Mouse (Mus musculus) heart, adult 9 months (tissue): ENCODE data around the gene Clca4b.
"Not testable (repeated sequence)": the region's sequence is repeated elsewhere in the genome, so short reads cannot be mapped to it uniquely, and the experiment has no call there.

Source experiments
- DNase-seq, 2 experiments: peaks; one replicate each; pipeline ENCODE4 v3.0.0; 2022; ENCODE audit warnings: low spot score in 2 of 2

Clca4b gene

GRCm38 (mm10) chr3:144932335-144932734 is at the start of gene Clca4b:
Gene Clca4b (minus strand): TSS chr3:144932529.
- no peak for DNase-seq

DNA sequence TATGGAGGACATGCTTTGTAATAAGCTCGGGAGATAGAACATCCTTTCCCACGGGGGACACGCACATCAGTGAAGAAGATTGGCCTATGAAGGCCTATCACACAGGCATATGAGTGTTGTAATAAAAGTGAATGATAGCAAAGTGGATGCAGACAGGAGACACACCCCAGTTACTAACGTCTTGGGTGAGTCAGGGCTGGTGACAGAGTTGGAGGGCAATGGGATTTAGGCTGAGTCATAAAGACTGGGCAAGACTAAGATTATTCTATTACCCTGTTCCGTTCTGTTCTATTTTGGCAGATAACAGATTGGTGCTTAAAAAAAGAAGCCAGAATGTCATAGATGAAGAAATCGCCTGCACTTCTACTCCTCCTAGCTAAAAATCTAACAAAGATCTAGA is 48.2 kb upstream of the Clca4b start:
- DNase-seq: no peak

DNA sequence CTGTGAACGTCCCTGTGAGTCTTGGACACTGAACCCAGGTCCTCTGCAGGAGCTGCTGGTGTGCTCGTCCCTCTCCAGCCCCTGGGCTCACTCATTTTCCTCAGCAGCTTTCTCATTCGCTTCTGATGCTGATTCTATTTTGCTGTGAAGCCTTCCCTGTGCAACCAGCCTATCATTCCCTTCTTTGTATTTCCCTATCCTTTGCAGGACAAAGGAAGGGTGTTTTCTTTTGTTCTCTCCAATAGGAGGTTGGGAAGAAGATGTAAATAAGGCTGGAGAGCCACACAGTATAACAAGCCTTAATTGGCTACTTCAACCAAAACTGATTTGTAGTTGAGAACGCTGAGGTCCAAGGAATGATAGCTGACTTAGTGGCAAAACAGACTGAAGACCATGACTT is 45.3 kb upstream of the Clca4b start:
- DNase-seq: no peak

GRCm38 (mm10) chr3:144976091-144976490 is 43.8 kb upstream of the Clca4b start:
- DNase-seq: no peak

DNA sequence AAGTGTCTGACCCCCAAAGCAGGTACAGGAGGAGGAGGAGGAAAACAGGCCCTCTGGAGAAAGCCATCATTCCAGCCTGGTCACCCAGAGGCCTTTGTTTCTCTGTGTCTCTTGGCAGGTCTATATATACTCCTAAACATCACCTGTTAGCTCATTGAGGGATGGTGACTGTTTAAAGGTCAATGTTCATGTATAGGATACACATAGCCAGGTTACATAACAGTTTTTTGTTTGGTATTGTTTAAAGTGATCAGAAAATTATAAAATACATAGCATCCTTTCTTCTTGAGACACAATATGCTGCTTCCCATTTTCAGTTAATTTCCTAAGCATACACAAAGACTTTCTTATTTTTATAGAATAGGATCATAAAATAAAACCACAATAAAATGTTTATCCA is 42.6 kb upstream of the Clca4b start, which contains the start of gene Clca4a:
Clca4a (minus strand) TSS at position 101 of the 400 bp plus-strand sequence.
- no peak for DNase-seq

GRCm38 (mm10) chr3:144971553-144972270 is 39.4 kb upstream of the Clca4b start:
- DNase-seq: no peak

DNA sequence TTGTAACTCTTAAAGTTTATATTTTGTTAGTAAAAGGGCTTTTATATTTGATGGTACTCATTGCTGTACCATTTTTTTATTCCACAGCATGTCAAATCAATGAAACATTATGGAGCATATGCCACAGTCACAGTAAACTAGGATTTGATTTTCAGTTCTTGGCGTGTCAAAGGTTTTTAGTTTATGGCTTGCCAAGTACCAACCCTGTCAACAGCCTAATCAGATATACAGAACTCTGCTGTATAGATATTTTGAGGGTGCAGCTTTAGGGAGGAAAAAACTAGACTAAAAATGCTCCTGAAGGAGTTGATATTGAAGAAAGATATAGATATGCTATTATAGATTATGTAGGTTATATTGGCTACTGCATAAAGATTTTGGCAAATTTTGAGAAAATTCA is 37.4 kb upstream of the Clca4b start:
- no peak for DNase-seq

- DNase-seq: no peak
Observed at GRCm38 (mm10) chr3:144966074-144966473, 33.7 kb upstream of the Clca4b start.

- DNase-seq: no peak
Observed at GRCm38 (mm10) chr3:144950829-144951228, 18.5 kb upstream of the Clca4b start.

GRCm38 (mm10) chr3:144947376-144947775 is 15.0 kb upstream of the Clca4b start:
- not testable (repeated sequence) for DNase-seq

DNA sequence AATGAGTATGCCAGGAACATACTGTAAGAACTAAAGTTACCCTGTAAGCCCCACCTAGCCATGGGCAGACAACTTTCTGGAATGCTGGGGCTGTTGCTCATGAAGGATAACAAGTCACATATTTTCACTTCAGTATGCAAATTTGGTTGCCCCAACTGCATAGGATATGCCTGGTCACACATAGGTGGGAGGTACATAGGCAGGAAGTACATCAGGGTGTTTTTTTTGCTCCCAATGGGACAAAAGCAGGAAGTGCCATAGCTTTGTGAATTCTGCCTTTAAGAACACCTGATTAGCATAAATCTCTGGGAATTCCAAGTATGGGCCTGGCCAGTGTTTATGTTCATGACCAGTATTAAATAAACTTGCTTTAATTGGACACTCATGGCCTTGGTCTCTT is 1.3 kb upstream of the Clca4b start:
- not testable (repeated sequence) for DNase-seq

DNA sequence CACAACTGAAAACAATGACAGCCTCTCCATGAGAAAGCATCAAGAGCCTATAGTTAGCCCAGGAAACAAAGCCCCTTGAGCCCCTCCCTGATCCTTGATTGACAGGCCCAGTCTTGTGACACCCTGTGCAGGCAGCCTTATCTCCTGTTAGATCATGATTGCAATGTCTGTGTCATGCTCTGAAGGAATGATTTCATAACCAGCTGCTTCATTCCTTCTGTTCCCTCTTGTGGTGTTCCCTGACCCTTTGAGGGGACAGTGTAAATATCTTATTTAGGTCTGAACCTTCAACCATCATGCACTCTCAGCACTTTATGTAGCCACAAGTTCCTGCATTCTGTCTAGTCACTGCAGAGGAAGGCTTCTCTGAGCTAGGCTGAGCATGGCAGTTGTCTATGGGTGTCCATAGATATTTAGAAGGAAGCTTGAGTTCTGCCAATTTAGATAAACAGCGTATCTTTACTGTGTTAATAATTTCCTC is 722 bp upstream of the Clca4b start:
- peak in 1 of 2 experiments; percentile 8 for DNase-seq

- DNase-seq: no peak
Observed at GRCm38 (mm10) chr3:144914014-144914413, 18.3 kb downstream of the Clca4b start.

GRCm38 (mm10) chr3:144897042-144897678 is 35.2 kb downstream of the Clca4b start:
- DNase-seq: peak; percentile 7 to 52

DNA sequence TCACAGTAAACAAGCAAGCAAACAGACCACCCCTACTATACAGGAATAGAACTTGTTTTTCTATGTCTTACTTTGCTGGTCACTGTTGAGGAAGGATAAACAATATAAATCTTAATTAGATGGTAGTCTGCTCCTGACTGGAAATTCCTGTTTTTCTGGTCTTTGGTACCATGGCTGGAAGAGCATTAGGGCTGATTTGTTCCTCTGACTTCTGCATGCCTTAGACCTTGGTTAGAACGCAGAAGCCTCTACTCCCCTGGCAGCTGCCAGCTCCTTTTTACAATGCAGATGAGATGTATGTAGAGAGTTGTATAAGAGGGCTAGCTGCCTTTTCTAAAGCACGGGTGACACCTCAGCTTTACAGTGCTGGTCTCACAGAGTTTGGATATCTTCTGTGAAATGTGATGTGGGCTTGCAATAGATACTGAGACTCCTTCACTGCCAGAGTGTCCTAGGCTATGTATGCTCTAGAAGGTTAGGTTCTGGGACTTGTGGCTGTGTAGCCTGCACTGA is 42.0 kb downstream of the Clca4b start:
- DNase-seq: no peak

GRCm38 (mm10) chr3:144886957-144887356 is 45.4 kb downstream of the Clca4b start:
- DNase-seq: no peak

GRCm38 (mm10) chr3:144872012-144872411 is 60.3 kb downstream of the Clca4b start:
- not testable (repeated sequence) for DNase-seq
